Mouse (Mus musculus): ENCODE measurements around the gene Ckmt2.
A peak's percentile ranks its signal among the peaks of the same experiment; 100 is the strongest.

Gene Ckmt2

GRCm38 (mm10) chr13:91876741-91877349 lies at the start of gene Ckmt2:
Ckmt2 (minus strand) TSS chr13:91876885.
- no peak for DNase-seq (ENCODE audit: extremely low read depth, low read depth)

- DNase-seq (ENCODE audit: extremely low read depth, low read depth) = no peak
Measured at GRCm38 (mm10) chr13:91921010-91921409, 44.3 kb upstream of the Ckmt2 start.

GRCm38 (mm10) chr13:91918764-91919163 lies 42.1 kb upstream of the Ckmt2 start:
- no peak for DNase-seq (ENCODE audit: extremely low read depth, low read depth)

GRCm38 (mm10) chr13:91917835-91918234 lies 41.1 kb upstream of the Ckmt2 start:
- DNase-seq (ENCODE audit: extremely low read depth, low read depth) = no peak

GRCm38 (mm10) chr13:91916308-91916707 lies 39.6 kb upstream of the Ckmt2 start:
- no peak for DNase-seq (ENCODE audit: extremely low read depth, low read depth)

- no peak for DNase-seq (ENCODE audit: extremely low read depth, low read depth)
Measured at GRCm38 (mm10) chr13:91915582-91916239, 39.0 kb upstream of the Ckmt2 start.

- DNase-seq (ENCODE audit: extremely low read depth, low read depth) = peak; percentile 50
Measured at GRCm38 (mm10) chr13:91915192-91915581, 38.5 kb upstream of the Ckmt2 start.

GRCm38 (mm10) chr13:91911652-91912051 lies 35.0 kb upstream of the Ckmt2 start:
- no peak for DNase-seq (ENCODE audit: extremely low read depth, low read depth)

- DNase-seq (ENCODE audit: extremely low read depth, low read depth) = no peak
Measured at GRCm38 (mm10) chr13:91911211-91911610, 34.5 kb upstream of the Ckmt2 start.

GRCm38 (mm10) chr13:91908202-91908980 lies 31.7 kb upstream of the Ckmt2 start:
- DNase-seq (ENCODE audit: extremely low read depth, low read depth) = peak; percentile 28

GRCm38 (mm10) chr13:91906338-91906737 lies 29.7 kb upstream of the Ckmt2 start:
- no peak for DNase-seq (ENCODE audit: extremely low read depth, low read depth)

- no peak for DNase-seq (ENCODE audit: extremely low read depth, low read depth)
Measured at GRCm38 (mm10) chr13:91896476-91896875, 19.8 kb upstream of the Ckmt2 start.

GRCm38 (mm10) chr13:91893132-91893531 lies 16.4 kb upstream of the Ckmt2 start:
- peak; percentile 6 for DNase-seq (ENCODE audit: extremely low read depth, low read depth)

GRCm38 (mm10) chr13:91890031-91890619 lies 13.4 kb upstream of the Ckmt2 start:
- DNase-seq (ENCODE audit: extremely low read depth, low read depth) = no peak

GRCm38 (mm10) chr13:91884714-91885386 lies 8.2 kb upstream of the Ckmt2 start:
- DNase-seq (ENCODE audit: extremely low read depth, low read depth) = no peak

- peak; percentile 12 for DNase-seq (ENCODE audit: extremely low read depth, low read depth)
Measured at GRCm38 (mm10) chr13:91881837-91882480, 5.3 kb upstream of the Ckmt2 start.

- no peak for DNase-seq (ENCODE audit: extremely low read depth, low read depth)
Measured at GRCm38 (mm10) chr13:91880256-91880655, 3.6 kb upstream of the Ckmt2 start.

GRCm38 (mm10) chr13:91877996-91878395 lies 1.3 kb upstream of the Ckmt2 start:
- no peak for DNase-seq (ENCODE audit: extremely low read depth, low read depth)

GRCm38 (mm10) chr13:91877350-91877749 lies 665 bp upstream of the Ckmt2 start:
- DNase-seq (ENCODE audit: extremely low read depth, low read depth) = no peak

- no peak for DNase-seq (ENCODE audit: extremely low read depth, low read depth)
Measured at GRCm38 (mm10) chr13:91875581-91875980, 1.1 kb downstream of the Ckmt2 start.

- no peak for DNase-seq (ENCODE audit: extremely low read depth, low read depth)
Measured at GRCm38 (mm10) chr13:91874565-91874964, 2.1 kb downstream of the Ckmt2 start.
